Mouse (Mus musculus) myocyte (in vitro differentiated cells): ENCODE data around the gene Tfcp2.

Source experiments
- MYOG ChIP-seq, 3 experiments: IDR thresholded peaks; one replicate each; pipeline ENCODE4 v1.6.1; 2011; ENCODE audit warnings: control low read depth in 2 of 3, low read depth in 2 of 3, mild to moderate bottlenecking in 2 of 3; ENCODE audit not compliant: insufficient read length in 2 of 3, control insufficient read depth in 1 of 3, insufficient read depth in 1 of 3
- POLR2A ChIP-seq: IDR thresholded peaks from one replicate; pipeline ENCODE4 v1.6.1; 2011; ENCODE audit warnings: low read depth, mild to moderate bottlenecking, control low read depth, moderate library complexity; ENCODE audit not compliant: insufficient read length
- TCF12 ChIP-seq: IDR thresholded peaks from one replicate; pipeline ENCODE4 v1.6.1; 2011; ENCODE audit warnings: mild to moderate bottlenecking, control low read depth; ENCODE audit not compliant: poor library complexity, insufficient read depth, severe bottlenecking

GRCm38 (mm10) chr15:100491966-100492365 lies 59.8 kb downstream of the Tfcp2 start:
- TF ChIP-seq POLR2A (no peak), MYOG (IDR thresholded peaks at IDR 0.05; ENCODE audit: control insufficient read depth in 1 of 3, insufficient read depth in 1 of 3, insufficient read length in 2 of 3, low read depth in 2 of 3) (no peak), TCF12 (no peak)
